Mouse (Mus musculus): Measurements from ENCODE around the gene 0610010K14Rik. TPM values are rescaled to one million over a fixed set of nuclear protein-coding genes. Genes with fewer than 3 reads are reported as not detected.

0610010K14Rik gene
- total and polyA plus RNA-seq, 2 experiments, result 6.5 to 34.0 TPM

DNA sequence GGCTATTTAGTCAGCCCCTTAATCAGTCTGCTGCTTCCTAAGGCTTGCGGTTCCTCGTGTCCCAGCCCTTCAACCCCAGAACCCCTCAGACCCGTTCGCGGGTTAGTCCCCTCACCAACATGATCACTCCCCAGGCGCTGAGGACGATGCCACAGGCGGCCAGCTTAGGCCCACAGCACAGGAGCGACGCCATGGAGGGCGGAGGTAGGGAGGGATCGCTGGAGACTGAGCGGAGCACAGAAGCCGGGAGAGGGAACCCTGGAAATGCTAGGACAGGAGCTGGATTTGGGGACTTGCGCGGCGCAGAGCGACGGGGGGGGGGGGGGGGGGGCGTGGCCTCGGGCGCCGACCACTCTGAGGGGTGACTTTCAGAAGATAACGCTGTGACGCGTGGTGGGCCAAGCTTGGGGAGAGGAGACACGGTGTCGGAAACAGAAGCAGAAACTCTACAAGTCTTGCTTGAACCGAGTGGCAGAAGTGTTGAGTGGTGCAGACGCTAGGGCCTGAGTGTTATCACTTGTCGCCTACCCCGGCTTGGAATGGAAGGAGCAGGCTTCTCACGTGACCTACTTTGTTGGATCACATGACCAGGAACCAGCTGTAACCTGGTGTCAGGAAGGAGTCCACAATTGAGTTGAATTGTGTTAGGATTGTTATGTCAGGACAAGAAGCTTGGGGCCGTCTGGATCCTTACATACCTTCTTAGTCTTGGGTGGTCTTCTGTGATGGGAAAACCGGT lies 2.0 kb upstream of the 0610010K14Rik start, which contains the start of the genes Gm21988 and Rnasek:
TSS of gene Gm21988 (minus strand) at position 290 of the 739 bp plus-strand sequence.
TSS of gene Rnasek (minus strand) at position 302 of the 739 bp plus-strand sequence.
- WGBS, result under 1% methylated on average over 35 of the region's 35 CpGs
- Histone ChIP-seq H3K9ac (ENCODE audit: low read depth, low read length) (peak within 1 kb of the TSS; percentile 96), H3K27me3 (ENCODE audit: control insufficient read depth, insufficient read depth, low read length) (no peaks in the 10 kb centered on the region), H3K4me3 (ENCODE audit: insufficient read depth, low read depth, low read length) (peak within 1 kb of the TSS; percentile 95), H3K27ac (replicated peaks; ENCODE audit: insufficient read depth, low read depth, low read length) (peak within 1 kb of the TSS; percentile 87), H3K79me2 (ENCODE audit: control insufficient read depth, insufficient read depth, low read length) (peaks cover 3% of the 10 kb centered on the region; the same call in 1 of the 2 replicates), H3K36me3 (ENCODE audit: control insufficient read depth, insufficient read depth, low read length) (no peaks in the 10 kb centered on the region), H3K4me1 (ENCODE audit: control insufficient read depth, insufficient read depth, low read length) (peaks cover 7% of the 10 kb centered on the region)
- peak; percentile 84 for DNase-seq (ENCODE audit: extremely low read depth, low read depth, low spot score)
- TF ChIP-seq POLR2A (IDR thresholded peaks at IDR 0.05; ENCODE audit: extremely low read depth, insufficient read depth, low read length) (peak; percentile 89), CTCF (IDR thresholded peaks at IDR 0.05; ENCODE audit: low read depth, low read length) (no peak)

DNA sequence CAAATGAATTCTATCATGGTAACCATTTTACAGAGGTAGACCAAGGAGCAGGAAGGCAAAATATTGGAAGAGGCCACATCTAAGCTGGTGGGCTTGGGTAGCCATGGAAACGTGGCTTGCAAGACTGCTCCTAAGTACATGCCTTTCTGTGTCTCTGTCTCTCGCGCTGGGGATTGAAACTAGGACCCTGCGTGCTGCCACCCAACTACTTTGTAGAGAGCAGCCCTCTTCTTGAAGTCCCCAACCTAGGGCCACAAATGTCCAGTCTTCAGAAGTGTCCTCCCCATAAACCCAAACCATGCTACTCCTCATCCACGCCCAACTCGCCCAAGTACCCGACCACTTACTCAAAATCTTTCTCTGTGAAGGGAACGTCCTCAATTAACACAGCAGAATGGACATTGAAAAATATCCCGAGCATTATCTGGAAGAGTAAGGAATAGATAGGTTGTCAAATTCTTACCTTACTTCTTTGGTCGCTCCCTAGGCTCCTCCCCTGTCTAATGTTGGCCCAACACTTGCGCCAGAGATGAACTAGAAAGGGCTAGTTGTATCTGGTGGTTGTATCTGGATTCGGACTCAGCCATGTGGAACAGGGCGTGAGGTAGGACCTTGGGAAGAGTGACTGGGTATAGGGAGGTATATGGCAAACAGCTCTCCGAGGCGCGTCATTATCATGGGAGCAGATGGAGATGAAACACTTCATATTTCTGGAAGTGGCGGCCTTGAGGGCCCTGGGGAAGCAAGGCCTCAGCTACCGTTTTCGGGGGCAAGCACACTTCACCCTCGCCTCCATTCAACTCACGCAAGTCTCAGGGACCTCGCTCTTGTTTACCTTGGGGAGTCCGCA lies 1.1 kb upstream of the 0610010K14Rik start:
- Histone ChIP-seq H3K79me2 (ENCODE audit: control insufficient read depth, insufficient read depth, low read length) (peaks cover 3% of the 10 kb centered on the region; the same call in 1 of the 2 replicates), H3K4me1 (ENCODE audit: control insufficient read depth, insufficient read depth, low read length) (peaks cover 7% of the 10 kb centered on the region), H3K27ac (replicated peaks; ENCODE audit: insufficient read depth, low read depth, low read length) (peak overlapping the region; percentile 87), H3K36me3 (ENCODE audit: control insufficient read depth, insufficient read depth, low read length) (no peaks in the 10 kb centered on the region), H3K27me3 (ENCODE audit: control insufficient read depth, insufficient read depth, low read length) (no peaks in the 10 kb centered on the region), H3K4me3 (ENCODE audit: insufficient read depth, low read depth, low read length) (peak overlapping the region; percentile 95), H3K9ac (ENCODE audit: low read depth, low read length) (peak overlapping the region; percentile 96)
- 9% methylated on average over 23 of the region's 23 CpGs for WGBS
- peak; percentile 65 for DNase-seq (ENCODE audit: extremely low read depth, low read depth, low spot score)
- TF ChIP-seq POLR2A (IDR thresholded peaks at IDR 0.05; ENCODE audit: extremely low read depth, insufficient read depth, low read length) (no peak), CTCF (IDR thresholded peaks at IDR 0.05; ENCODE audit: low read depth, low read length) (no peak)

DNA sequence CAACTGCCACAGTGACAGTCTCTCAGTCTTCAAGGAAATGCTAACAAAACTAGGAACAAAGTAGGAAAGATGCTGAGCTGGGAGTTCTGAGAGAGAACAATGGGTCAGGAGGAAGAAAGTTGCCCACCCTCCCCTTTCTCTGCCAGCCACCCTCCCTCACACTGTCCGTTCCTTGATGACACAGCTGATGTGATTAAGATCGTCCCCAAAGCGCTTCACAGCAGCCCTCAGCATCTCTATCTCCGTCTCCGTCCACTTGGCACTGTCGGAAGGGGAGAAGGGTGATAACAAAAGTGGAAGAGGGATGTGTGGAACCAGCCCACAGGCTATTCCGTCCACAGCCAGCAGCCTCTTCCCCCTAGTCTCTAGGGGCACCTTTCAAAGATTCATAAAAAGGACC lies 997 bp downstream of the 0610010K14Rik start:
- Histone ChIP-seq H3K27me3 (ENCODE audit: control insufficient read depth, insufficient read depth, low read length) (no peaks in the 10 kb centered on the region), H3K27ac (replicated peaks; ENCODE audit: insufficient read depth, low read depth, low read length) (0 out of 2 replicates have a peak overlapping the region, but pooled peaks have one; percentile 5), H3K79me2 (ENCODE audit: control insufficient read depth, insufficient read depth, low read length) (peaks cover 3% of the 10 kb centered on the region; the same call in 1 of the 2 replicates), H3K9ac (ENCODE audit: low read depth, low read length) (no peak overlapping the region), H3K36me3 (ENCODE audit: control insufficient read depth, insufficient read depth, low read length) (no peaks in the 10 kb centered on the region), H3K4me3 (ENCODE audit: insufficient read depth, low read depth, low read length) (no peak overlapping the region), H3K4me1 (ENCODE audit: control insufficient read depth, insufficient read depth, low read length) (peaks cover 7% of the 10 kb centered on the region)
- no peak for DNase-seq (ENCODE audit: extremely low read depth, low read depth, low spot score)
- TF ChIP-seq CTCF (IDR thresholded peaks at IDR 0.05; ENCODE audit: low read depth, low read length) (no peak), POLR2A (IDR thresholded peaks at IDR 0.05; ENCODE audit: extremely low read depth, insufficient read depth, low read length) (no peak)
- 73% methylated on average over 7 of the region's 7 CpGs for WGBS

GRCm38 (mm10) chr11:70235254-70235900 lies 2.3 kb downstream of the 0610010K14Rik start:
- no peak overlapping the region for H3K27ac ChIP-seq (replicated peaks; ENCODE audit: insufficient read depth, low read depth, low read length)
- H3K27me3 ChIP-seq (ENCODE audit: control insufficient read depth, insufficient read depth, low read length), result no peaks in the 10 kb centered on the region
- no peak for DNase-seq (ENCODE audit: extremely low read depth, low read depth, low spot score)
- H3K79me2 ChIP-seq (ENCODE audit: control insufficient read depth, insufficient read depth, low read length), result peaks cover under 1% of the 10 kb centered on the region; the same call in 1 of the 2 replicates
- H3K4me3 ChIP-seq (ENCODE audit: insufficient read depth, low read depth, low read length), result no peak overlapping the region
- no peak for TF ChIP-seq CTCF (IDR thresholded peaks at IDR 0.05; ENCODE audit: low read depth, low read length)
- no peak for TF ChIP-seq POLR2A (IDR thresholded peaks at IDR 0.05; ENCODE audit: extremely low read depth, insufficient read depth, low read length)
- peaks cover 7% of the 10 kb centered on the region for H3K4me1 ChIP-seq (ENCODE audit: control insufficient read depth, insufficient read depth, low read length)
- 76% methylated on average over 12 of the region's 12 CpGs for whole genome bisulfite sequencing
- H3K9ac ChIP-seq (ENCODE audit: low read depth, low read length), result no peak overlapping the region
- no peaks in the 10 kb centered on the region for H3K36me3 ChIP-seq (ENCODE audit: control insufficient read depth, insufficient read depth, low read length)

- Histone ChIP-seq H3K79me2 (ENCODE audit: control insufficient read depth, insufficient read depth, low read length) (no peaks in the 10 kb centered on the region; the same call in 1 of the 2 replicates), H3K9ac (ENCODE audit: low read depth, low read length) (no peak overlapping the region), H3K4me1 (ENCODE audit: control insufficient read depth, insufficient read depth, low read length) (peaks cover 7% of the 10 kb centered on the region), H3K4me3 (ENCODE audit: insufficient read depth, low read depth, low read length) (no peak overlapping the region), H3K27me3 (ENCODE audit: control insufficient read depth, insufficient read depth, low read length) (no peaks in the 10 kb centered on the region), H3K27ac (replicated peaks; ENCODE audit: insufficient read depth, low read depth, low read length) (no peak overlapping the region), H3K36me3 (ENCODE audit: control insufficient read depth, insufficient read depth, low read length) (no peaks in the 10 kb centered on the region)
- no peak for TF ChIP-seq CTCF (IDR thresholded peaks at IDR 0.05; ENCODE audit: low read depth, low read length)
- TF ChIP-seq POLR2A (IDR thresholded peaks at IDR 0.05; ENCODE audit: extremely low read depth, insufficient read depth, low read length), result no peak
- DNase-seq (ENCODE audit: extremely low read depth, low read depth, low spot score), result no peak
- 88% methylated on average over 8 of the region's 8 CpGs for WGBS
Observed at GRCm38 (mm10) chr11:70234497-70234896, 3.2 kb downstream of the 0610010K14Rik start.

Data from liver, adult 2 months (tissue).